Mouse (Mus musculus) right cerebral cortex, postnatal 14 days (tissue): Measurements from ENCODE around the gene Als2cr12.
"Not testable (repeated sequence)": the region's sequence is repeated elsewhere in the genome, so short reads cannot be mapped to it uniquely, and the experiment has no call there.

ENCODE experiments used
- DNase-seq: peaks from one replicate; pipeline ENCODE4 v3.0.0; 2022

The Als2cr12 gene

DNA sequence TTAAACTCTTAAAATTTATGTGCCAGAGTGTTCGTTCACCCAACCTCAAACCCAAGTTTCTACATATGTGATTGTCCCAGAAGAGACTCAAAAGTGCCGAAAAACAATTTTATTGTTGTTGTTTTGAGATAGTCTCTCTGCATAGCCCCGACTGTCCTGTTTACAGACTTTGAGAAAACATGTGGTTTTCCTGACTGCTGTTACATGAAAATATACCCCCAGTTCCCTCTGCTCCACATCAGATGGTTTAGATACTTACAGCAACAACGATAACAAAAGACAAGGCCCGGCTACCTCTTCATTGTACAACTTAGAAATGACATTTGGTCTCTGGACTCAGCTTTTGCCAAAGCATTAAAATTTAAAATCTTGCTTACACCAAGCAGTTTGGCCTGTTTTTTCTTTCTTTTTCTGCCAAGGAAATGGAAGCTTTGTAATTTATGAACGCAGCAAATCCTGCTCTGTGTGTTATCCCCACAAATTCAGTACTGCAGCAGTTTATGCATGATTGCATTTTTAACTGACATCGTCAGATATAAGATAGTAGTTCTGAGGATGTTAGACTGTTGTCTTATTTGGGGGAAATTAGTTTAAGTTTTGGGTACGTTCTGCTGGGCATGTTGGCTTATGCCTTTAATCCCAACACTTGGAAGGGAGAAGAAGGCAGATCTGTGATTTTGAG, 21.9 kb upstream of the Als2cr12 start:
- no peak for DNase-seq

DNA sequence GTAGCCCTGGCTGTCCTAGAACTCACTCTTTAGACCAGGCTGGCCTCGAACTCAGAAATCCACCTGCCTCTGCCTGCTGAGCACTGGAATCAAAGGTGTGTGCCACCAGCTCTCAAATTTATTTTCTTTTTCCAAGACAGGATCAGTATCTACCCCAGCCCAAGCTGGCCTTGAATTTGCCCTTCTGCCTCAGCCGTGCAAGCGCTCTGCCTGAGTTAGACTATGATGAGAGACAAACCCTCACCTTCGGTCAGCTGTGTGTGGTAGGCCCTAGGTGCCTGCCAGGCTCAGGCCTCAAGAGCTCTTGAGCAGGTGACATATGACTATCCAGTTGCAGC, 21.1 kb upstream of the Als2cr12 start:
- no peak for DNase-seq

DNA sequence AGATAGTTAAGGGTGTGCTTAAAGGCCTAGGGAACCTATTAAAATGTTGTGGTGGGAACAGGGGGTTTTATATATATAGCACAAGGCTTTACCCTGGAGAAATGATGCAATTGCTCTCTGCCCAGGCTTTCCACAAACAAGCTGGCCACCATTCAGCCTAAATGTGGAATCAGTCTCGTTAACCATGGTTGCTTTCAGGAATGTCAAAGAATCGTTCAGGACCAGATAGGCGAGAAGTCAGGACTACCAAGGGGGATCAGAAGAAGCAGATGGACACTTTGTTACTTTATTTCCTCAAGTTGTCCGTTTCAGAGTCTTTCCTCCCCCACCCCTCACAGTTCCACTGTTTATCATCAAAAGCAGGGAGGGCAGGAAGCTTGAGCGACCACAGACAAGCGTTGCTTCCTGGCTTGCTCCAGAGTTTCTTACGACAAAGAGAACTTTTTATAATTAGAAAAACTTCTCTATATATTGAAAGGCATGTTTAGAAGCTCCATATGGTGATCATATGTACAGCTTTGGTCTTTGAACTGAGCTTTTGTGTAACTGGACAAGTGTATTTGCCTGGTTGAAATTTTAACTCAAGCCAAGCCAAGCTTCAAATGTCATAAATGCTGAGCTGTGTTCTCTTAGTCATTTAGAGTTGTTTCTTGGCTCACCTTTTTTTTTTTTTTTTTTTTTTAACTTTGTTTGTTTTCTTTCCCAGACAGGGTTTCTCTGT, 20.5 kb upstream of the Als2cr12 start:
- DNase-seq, result no peak

DNA sequence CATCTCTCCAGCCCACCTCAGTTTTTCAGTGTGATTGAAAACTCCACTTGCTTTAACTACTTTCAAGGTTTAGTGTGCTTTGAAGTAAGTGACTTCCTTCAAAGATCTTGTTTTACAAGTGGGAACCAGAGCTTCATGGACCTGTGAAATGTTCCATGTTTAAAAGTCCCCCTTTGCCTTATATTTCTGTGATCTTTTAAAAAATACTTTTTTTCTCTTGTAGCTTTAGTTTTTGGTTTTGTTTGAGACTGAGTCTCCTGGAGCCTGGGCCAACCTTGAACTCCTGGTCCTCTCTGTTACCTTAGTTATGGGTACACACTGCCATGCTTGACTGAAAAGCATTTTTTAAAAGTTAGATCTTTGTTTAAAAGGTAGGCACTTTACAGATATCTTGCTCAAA, 19.7 kb upstream of the Als2cr12 start:
- DNase-seq, result no peak

DNA sequence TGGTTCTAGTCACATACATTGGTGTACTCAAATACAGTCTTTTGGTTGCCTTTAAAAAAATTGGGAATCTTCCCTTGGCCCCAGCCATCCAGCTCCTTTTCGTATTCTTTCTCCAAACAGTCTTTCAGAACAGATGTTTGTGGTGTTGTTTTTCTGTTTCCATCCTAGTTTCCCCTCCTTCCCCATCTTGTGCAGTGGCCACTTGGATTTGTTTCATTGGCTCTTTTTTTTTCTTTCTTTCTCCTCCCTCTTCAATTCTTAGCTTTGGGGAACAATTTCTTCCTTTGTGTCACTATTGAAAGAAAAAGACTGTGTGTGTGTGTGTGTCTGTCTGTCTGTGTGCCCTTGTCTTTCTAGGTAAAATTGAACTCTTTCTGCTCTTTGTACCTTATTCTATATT, 18.6 kb upstream of the Als2cr12 start:
- no peak for DNase-seq

DNA sequence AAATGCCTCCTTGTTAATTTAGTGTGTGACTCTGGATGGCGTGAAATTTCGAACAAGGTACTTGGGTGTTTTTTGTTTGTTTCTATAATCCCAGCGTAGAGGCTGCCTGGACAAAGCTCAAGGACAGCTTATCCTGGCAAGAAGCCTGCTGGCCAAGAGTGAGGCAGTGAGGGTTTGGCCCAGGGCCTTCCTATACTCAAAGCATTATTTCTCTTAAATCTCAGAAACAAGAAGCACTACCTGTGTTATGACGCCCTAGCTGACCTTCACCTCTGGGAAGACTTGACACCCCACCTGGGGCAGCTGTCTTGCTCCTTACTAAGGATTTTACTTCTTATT, 18.1 kb upstream of the Als2cr12 start:
- DNase-seq, result no peak

DNA sequence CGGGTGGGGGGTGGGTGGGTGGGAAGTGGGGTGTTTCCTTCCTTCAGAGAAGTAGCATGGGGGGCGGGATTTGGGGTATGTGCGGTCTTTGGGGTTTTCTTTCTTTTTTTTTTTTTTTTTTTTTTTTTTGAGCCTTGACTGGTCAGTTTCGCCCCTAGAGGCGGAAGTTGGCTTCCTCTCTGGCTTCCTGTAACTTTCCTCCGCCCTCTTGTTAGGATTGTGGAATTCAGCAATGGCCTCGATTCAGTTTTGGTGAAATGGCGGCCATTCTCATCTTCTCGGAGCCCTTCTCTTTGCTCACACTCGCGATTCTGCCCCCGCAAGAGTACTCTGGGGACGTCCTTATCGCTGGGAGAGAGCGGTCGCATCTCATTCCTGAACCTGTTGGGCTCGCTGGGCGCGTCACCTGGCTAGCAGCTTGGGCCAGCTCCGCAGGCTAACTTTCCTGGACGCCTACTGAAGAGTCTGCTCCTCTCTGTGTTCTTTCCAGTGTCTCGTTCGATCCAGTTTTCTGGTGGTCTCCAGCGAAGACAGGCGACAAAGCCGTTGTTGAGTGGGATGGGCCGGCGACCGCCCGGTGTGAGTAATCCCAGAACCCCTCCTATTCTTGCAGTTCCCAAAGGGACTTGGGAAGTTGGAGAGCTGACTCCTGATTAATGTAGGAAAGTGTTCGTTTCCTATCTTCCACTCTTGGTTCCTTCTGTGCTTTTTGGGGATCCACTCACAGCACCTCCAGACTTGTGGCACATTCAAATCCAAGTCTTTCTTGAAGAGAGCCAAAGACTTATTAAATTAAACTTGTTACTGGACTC, 17.5 kb upstream of the Als2cr12 start:
- peak; percentile 29 for DNase-seq

DNA sequence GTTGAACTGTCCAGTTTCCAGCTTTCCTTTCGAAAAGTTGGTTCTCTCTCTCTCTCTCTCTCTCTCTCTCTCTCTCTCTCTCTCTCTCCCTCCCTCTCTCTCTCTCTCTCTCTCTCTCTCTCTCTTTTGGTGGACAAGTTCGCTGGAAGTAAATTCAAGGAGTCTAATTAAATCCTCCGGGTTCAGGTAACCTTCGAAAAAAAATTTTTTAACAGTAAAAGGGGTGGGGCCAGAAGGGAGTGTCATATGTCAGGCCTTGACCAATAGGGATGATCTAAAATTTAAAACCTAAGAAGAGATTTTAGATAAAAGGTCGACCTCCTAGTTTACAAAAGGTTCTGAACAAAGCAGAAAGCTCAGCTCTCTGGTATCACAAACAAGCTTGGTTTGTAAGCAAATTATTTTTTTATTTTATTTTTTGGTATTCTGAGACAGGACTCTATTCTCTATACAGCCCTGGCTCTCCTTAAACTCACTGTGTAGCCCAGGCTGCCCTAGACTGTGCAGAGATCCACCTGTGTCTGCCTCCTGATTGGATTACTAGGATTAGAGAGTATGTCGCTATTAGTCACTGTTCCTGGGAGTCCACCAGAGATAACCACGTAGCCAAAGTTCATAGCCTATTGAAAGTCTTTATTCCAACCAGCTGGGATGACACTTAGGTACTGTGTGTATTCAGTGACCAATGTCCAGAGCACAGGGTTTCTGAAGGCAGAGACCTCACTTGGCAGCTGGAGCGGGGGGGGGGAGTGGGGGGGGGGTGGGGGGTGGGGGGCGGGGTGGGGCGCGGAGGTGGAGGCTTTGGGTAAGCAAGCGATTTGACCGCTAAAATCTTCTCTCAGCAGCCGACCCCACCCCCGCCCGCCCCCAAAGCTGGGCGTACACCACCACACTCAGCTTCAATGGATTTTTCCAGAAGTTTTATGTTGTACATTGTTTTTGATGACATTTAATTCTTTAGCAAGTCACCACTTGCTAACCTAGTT, 16.6 kb upstream of the Als2cr12 start:
- DNase-seq, result no peak

DNA sequence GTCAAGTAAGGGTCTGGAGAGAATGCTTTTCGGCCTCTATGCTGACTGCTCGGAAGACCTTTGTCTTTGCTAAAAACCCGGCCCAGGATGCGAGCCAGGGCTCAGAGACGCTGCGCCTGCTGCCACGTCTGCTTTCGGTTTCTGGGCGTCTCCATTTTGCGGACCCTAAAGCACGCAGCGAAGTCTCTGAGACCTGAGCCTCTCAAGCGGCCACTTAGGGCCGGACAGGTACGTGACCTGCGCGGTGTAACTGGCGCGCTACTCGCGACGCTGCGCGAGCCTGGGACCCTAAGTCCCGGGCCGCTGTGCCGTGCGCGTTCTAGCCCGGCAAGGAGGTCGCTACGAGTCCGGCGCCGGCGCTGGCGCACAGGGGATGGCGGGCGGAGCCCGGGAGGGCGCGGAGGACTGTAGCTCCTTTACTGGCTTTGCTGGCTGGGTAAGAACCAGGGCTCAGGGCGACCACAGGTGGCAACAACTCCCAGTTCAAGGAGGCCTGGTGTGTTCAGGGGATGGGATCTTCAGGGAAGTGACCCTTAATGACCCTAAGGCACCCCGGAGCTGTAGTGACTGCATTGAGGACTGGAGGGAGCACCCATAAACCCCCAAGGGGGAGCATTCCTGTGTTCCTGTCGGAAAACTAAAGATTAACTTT, 15.7 kb upstream of the Als2cr12 start, which contains the start of gene Cflar:
Cflar (plus strand) TSS at position 144 of the 652 bp plus-strand sequence.
- peak; percentile 53 for DNase-seq

DNA sequence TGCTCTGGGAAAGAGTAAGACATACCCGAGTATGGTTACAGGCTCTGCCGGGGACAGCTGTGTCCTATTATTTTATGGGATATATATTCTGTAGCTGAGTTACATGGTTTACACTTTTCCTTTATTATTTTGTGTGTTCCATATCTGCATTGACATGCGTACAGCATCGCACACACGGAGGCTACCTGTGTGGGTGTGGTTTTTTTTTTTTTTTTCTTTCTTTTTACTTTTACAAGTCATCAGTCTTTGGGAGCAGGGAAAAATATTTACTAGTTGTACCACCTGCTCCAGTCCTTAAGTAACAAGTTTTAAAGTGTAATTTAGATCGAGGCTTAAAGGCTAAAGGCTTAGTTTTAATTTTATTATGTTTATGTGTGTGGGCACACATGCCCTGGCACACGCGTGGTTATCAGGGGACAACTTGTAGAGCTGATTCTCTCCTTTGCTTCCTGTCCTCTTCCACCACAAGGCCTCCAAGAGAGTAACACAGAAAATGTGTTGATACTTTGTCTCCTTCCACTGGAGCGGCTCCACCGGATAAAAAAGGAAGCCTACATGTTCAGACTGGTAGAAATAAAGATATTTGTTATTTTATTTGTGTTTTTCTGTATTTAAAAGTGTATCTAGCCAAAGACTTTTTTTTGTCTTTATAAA, 15.0 kb upstream of the Als2cr12 start:
- no peak for DNase-seq

DNA sequence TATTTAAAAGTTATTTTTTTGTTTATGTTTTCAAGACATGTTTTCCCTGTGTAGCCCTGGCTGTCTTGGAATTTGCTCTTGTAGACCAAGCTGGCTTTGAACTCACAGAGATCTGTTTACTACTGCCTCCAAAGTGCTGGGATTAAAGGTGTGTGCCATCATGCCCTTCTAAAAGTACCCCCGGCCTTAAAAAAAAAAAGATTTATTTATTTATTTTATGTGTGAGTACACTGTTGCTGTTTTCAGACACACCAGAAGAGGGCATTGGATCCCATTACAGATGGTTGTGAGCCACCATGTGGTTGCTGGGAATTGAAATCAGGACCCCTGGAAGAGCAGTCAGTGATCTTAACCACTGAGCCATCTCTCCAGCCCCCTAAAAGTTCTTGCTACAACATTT, 14.3 kb upstream of the Als2cr12 start:
- not testable (repeated sequence) for DNase-seq

DNA sequence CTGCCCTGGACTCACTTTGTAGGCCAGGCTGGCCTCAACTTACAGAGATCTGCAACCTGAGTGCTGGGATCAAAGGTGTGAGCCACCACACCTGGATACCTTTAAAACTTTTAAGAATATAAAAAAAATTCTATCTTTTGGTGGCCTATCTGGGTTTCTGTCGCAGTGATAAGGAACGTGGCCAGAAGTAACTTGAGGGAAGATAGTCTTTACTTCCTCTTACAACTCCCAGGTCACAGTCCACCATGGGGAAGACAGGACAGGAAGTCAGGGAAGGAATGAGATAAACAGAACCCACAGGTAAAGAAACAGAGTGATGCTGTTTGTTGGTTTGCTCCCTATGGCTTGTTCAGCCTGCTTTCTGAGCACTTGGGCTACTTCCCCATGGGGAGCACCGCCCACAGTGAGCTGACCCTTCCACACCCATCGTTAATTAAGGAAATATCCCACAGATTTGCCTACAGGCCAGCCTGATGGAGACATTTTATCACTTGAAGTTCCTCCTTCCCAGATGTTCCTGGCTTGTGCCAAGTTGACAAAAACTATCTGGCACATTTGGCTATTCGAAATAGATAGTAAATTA, 4.9 kb upstream of the Als2cr12 start:
- DNase-seq, result not testable (repeated sequence)

DNA sequence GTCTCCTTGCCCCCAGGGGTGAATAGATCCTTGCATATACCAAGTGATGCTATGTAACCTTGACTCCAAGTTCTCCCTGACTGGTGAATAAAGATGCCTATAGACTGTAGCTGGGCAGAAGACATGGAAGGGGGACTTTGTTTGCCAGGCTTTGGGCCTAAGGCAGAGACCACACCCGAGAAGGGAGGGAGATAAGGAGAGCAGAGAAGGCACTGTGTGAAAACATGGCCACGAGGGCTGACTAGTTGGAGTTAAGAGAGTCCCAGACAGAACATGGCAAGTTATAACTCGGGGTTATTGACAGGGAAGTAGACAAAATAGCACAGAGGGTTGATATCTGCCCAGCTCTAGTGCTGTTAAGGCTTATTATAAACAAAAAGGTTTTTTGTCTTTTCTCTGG, 4.2 kb upstream of the Als2cr12 start:
- DNase-seq, result no peak

DNA sequence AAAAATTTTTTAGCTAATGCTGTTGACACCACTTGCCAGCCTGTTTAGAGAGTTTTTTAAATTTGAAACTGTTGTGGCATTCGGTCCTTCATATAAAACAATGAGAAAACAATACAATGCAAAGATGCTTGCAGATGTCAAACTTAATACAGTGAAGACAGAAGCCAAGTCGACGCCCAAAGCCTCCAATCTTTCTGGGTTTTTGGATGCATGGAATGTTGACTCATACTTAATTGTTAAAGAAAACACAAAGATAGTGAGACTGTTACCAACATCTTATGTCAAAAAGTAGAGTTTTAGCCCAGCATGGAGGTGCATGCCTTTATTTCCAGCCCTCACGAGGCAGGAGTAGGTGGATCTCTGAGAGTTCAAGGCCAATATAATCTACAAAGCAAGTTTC, 3.0 kb upstream of the Als2cr12 start:
- no peak for DNase-seq

DNA sequence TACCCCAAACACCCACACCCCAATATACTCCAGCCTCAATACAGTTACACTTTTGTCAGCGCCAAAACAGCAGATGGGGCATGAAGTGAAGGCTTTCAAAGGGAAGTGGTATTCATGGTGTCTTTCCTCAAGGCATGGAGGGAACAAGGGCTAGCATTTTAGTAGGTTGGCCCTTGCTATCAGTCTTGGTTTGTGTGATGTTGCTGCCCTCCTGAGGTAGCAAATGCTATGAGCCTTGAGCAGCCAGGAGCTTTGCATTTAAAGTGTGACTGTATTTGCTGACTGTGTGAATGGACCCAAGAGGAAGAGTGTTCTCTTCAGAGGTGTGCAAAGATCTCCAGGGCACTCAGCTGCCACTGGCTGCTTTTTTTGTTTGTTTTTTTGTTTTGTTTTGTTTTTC, 1.8 kb upstream of the Als2cr12 start:
- DNase-seq, result peak; percentile 20

DNA sequence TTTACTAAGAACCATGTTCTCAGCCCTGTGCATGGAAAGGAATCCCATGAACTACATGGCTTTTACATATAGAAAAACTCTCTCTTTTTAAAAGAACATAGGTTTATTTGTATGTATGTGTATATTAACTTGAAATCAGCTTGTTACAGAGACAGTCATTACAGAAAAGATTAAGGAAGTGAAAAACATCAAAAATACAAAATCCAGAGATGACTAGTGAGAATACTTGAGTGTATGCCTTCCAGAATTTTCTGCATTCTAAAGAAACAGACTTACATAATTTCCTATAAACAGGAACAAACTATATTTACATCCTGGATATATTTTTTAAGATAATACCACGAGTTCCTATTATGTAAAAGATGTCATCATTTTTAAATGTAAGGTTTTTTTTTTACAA, 2.1 kb downstream of the Als2cr12 start:
- no peak for DNase-seq

DNA sequence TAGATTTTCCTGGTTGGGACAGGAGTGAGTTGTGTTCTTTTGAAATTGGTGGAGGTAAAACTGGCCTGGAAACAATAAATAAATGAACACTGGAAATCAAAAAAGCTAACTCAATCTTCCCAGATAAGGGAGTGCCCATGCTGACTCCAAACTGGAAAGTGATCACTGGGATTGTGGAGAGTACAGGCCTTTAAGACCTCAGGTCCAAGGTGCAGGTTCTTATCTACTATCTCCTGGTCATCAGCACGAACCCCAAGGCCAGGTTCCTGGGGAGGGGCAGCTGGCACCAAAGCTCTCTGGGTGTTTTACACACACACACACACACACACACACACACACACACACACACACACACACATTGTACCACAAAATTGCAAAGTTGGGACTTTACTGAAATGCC, 4.1 kb downstream of the Als2cr12 start:
- DNase-seq, result not testable (repeated sequence)

DNA sequence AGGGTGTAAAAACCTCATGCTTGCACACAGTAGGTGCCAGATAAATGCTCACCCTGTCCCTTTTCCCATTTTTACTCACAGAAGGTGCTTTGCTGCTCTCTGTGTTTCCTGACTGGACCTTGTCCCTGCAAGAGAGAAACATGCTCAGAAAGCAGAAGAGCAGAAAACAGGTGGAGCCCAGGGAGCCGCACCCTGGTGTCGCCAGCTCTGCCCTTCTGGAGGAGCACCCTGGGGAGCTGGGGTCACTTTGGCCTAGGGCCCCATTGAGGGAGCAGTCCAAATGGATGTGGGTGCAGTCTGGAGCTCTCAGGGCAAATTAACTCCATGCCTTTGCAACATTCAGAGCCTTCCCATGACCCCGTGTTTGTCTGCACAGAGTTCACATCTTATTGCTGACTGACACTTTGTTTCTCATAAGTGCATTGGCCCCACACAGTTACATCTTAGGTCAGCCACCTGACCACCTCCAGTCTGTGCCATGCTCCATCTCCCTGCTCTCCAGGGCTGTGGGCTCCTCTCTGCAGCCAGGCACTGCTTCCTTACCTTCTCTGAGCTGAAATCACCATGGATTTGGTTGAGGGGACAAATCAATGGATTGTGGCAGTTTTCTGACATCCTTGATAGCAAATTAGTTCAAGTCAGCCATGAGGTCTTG, 4.8 kb downstream of the Als2cr12 start:
- not testable (repeated sequence) for DNase-seq

DNA sequence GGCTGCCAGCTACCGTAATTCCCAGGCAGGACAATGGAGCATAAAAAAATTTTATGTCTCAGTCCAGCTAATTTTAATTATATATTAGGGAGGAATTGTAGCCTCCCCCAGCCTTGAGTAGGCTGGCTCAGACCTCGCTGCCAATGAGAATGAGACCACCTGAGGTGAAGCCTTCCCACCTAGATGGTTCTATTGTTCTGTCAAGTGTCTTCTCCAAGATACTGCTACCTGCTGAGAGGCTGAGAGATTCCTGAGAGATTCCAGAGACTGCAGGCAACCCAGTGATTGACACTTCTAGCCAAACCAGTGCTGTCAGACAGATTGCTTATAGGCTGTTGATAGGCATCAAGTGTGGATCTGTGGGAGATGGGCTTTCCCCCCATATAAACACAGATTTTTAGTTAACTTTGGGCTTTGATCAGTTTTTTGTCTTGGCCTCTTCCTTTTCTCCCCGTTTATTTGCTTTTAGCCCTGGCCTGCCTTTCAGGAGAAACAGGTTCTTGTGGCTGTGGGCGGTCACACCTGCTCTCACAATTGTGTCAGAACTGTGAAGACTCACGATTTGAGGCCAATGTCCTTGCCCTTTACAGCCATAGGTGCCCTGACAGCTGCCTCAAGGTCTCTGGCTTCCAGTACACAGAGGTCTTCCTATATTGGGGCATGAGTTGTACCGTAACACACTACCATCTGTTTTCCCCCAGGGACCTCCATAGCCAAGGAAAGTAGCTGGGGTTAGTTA, 5.6 kb downstream of the Als2cr12 start:
- DNase-seq, result no peak

DNA sequence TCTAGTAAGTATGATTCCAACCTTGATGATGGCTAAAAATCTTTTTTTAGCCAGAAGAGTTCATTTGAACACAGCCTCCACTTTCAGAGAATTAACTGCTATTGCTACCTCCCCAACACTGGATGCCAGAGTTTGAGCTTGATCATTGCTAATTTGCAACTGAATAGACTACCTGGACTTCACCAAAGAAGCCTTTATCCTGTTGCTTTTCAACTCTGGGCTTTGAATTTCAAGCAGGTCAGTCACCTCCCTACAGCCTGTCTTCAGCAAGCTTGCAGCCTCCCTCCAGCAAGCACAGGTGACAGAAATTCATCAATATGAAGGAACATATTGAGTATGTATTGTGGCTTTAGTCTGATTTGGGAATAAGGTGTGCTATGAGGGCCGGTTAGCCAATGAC, 6.4 kb downstream of the Als2cr12 start:
- DNase-seq, result no peak
